Mouse (Mus musculus) midbrain, embryonic 10.5 days (tissue): Measurements from ENCODE around the gene Fam213a. TPM values are rescaled to one million over a fixed set of nuclear protein-coding genes. Genes with fewer than 3 reads are reported as not detected.

ENCODE experiments used
- DNase-seq: peaks from one replicate; pipeline ENCODE4 v3.0.0-alpha.2; 2017; ENCODE audit warnings: low spot score
- H3K27ac ChIP-seq: fragments of 300-500 bp; sonication (generic); replicated peaks from 2 replicates; pipeline ENCODE4 v1.5.1; 2016; ENCODE audit warnings: mild to moderate bottlenecking
- H3K27me3 ChIP-seq: fragments of 300-500 bp; sonication (generic); 2 replicates; pipeline ENCODE4 v1.6.1; 2016; ENCODE audit warnings: low read depth, mild to moderate bottlenecking; ENCODE audit not compliant: poor library complexity, severe bottlenecking
- H3K36me3 ChIP-seq: fragments of 300-500 bp; sonication (generic); 2 replicates; pipeline ENCODE4 v1.6.1; 2016; ENCODE audit warnings: mild to moderate bottlenecking, moderate library complexity
- H3K4me1 ChIP-seq: fragments of 300-500 bp; sonication (generic); 2 replicates; pipeline ENCODE4 v1.6.1; 2016
- H3K4me3 ChIP-seq: fragments of 300-500 bp; sonication (generic); 2 replicates; pipeline ENCODE4 v1.5.1; 2016; ENCODE audit warnings: mild to moderate bottlenecking, moderate library complexity
- H3K9me3 ChIP-seq: fragments of 300-500 bp; sonication (generic); replicated peaks from 2 replicates; pipeline ENCODE4 v1.6.1; 2016; ENCODE audit warnings: mild to moderate bottlenecking
- WGBS: fragments of 180-500 bp; shearing (Covaris S2); methylation state at CpG from one replicate; pipeline ENCODE4 v1.1.7; 2016; 5-methylcytosine and 5-hydroxymethylcytosine counted together
- polyA plus RNA-seq: library from polyadenylated mRNA; unstranded; fragments of >200 nt; fragmentation: Nextera tagmentation; extraction: Ambion mirVana; gene quantifications from 2 replicates; pipeline ENCODE4 v1.2.1, GENCODE M21; 2016

The Fam213a gene
- polyA plus RNA-seq, 1 experiment from 2014 or later = 46.5 TPM

GRCm38 (mm10) chr14:41021246-41021645 lies 7.7 kb upstream of the Fam213a start:
- H3K9me3 ChIP-seq = no peaks in the 10 kb centered on the region
- no peak for DNase-seq
- H3K36me3 ChIP-seq = no peaks in the 10 kb centered on the region
- no peak overlapping the region for H3K27ac ChIP-seq
- no peaks in the 10 kb centered on the region for H3K4me1 ChIP-seq
- no peak overlapping the region for H3K4me3 ChIP-seq
- no peaks in the 10 kb centered on the region for H3K27me3 ChIP-seq
- WGBS = 87% methylated on average over 3 of the region's 3 CpGs

GRCm38 (mm10) chr14:41017460-41017859 lies 3.9 kb upstream of the Fam213a start:
- H3K4me1 ChIP-seq = peaks cover 16% of the 10 kb centered on the region
- H3K4me3 ChIP-seq = no peak overlapping the region
- 86% methylated on average over 5 of the region's 5 CpGs for WGBS
- no peak overlapping the region for H3K27ac ChIP-seq
- H3K36me3 ChIP-seq = no peaks in the 10 kb centered on the region
- DNase-seq = no peak
- H3K9me3 ChIP-seq = no peaks in the 10 kb centered on the region
- no peaks in the 10 kb centered on the region for H3K27me3 ChIP-seq

- WGBS = 77% methylated on average over 5 of the region's 5 CpGs
- no peak for DNase-seq
- H3K27ac ChIP-seq = no peak overlapping the region
- H3K4me1 ChIP-seq = peaks cover 16% of the 10 kb centered on the region
- H3K4me3 ChIP-seq = no peak overlapping the region
- H3K9me3 ChIP-seq = no peaks in the 10 kb centered on the region
- H3K36me3 ChIP-seq = no peaks in the 10 kb centered on the region
- no peaks in the 10 kb centered on the region for H3K27me3 ChIP-seq
Measured at GRCm38 (mm10) chr14:41014701-41015240, 1.2 kb upstream of the Fam213a start.

- Histone ChIP-seq H3K4me1 (peaks cover 17% of the 10 kb centered on the region), H3K27me3 (no peaks in the 10 kb centered on the region), H3K9me3 (no peaks in the 10 kb centered on the region), H3K36me3 (no peaks in the 10 kb centered on the region), H3K27ac (peak overlapping the region; percentile 87), H3K4me3 (peak overlapping the region; percentile 72)
- WGBS = 24% methylated on average over 9 of the region's 9 CpGs
- no peak for DNase-seq
Measured at GRCm38 (mm10) chr14:41013143-41013542, 445 bp downstream of the Fam213a start.

GRCm38 (mm10) chr14:41011916-41012315 lies 1.7 kb downstream of the Fam213a start:
- H3K4me1 ChIP-seq = peaks cover 26% of the 10 kb centered on the region
- H3K9me3 ChIP-seq = no peaks in the 10 kb centered on the region
- DNase-seq = no peak
- WGBS = 89% methylated on average over 3 of the region's 3 CpGs
- H3K36me3 ChIP-seq = no peaks in the 10 kb centered on the region
- no peaks in the 10 kb centered on the region for H3K27me3 ChIP-seq
- no peak overlapping the region for H3K27ac ChIP-seq
- no peak overlapping the region for H3K4me3 ChIP-seq

GRCm38 (mm10) chr14:41008138-41008537 lies 5.5 kb downstream of the Fam213a start:
- Histone ChIP-seq H3K4me3 (no peak overlapping the region), H3K4me1 (peaks cover 36% of the 10 kb centered on the region), H3K27ac (peak overlapping the region; percentile 38; the same call in 1 of the 2 replicates), H3K36me3 (no peaks in the 10 kb centered on the region), H3K9me3 (no peaks in the 10 kb centered on the region), H3K27me3 (0 out of 2 replicates have a peak, but pooled peaks cover 4% of the 10 kb centered on the region)
- whole genome bisulfite sequencing = 65% methylated on average over 2 of the region's 2 CpGs
- DNase-seq = no peak

- no peaks in the 10 kb centered on the region for H3K9me3 ChIP-seq
- peak overlapping the region; percentile 38; the same call in 1 of the 2 replicates for H3K27ac ChIP-seq
- H3K4me3 ChIP-seq = no peak overlapping the region
- peaks cover 34% of the 10 kb centered on the region for H3K4me1 ChIP-seq
- WGBS = 38% methylated on average over 5 of the region's 5 CpGs
- no peaks in the 10 kb centered on the region for H3K36me3 ChIP-seq
- H3K27me3 ChIP-seq = 0 out of 2 replicates have a peak, but pooled peaks cover 5% of the 10 kb centered on the region
- DNase-seq = no peak
Measured at GRCm38 (mm10) chr14:41007641-41008040, 5.9 kb downstream of the Fam213a start.

- Histone ChIP-seq H3K4me1 (peaks cover 34% of the 10 kb centered on the region), H3K27ac (no peak overlapping the region), H3K9me3 (no peaks in the 10 kb centered on the region), H3K4me3 (no peak overlapping the region), H3K36me3 (no peaks in the 10 kb centered on the region), H3K27me3 (0 out of 2 replicates have a peak, but pooled peaks cover 5% of the 10 kb centered on the region)
- no peak for DNase-seq
- 66% methylated on average over 3 of the region's 3 CpGs for WGBS
Measured at GRCm38 (mm10) chr14:41006899-41007298, 6.7 kb downstream of the Fam213a start.

GRCm38 (mm10) chr14:41006263-41006662 lies 7.3 kb downstream of the Fam213a start:
- Histone ChIP-seq H3K27ac (no peak overlapping the region), H3K27me3 (0 out of 2 replicates have a peak, but pooled peaks cover 5% of the 10 kb centered on the region), H3K4me1 (peaks cover 34% of the 10 kb centered on the region), H3K4me3 (no peak overlapping the region), H3K36me3 (peaks cover 6% of the 10 kb centered on the region; the same call in 1 of the 2 replicates), H3K9me3 (no peaks in the 10 kb centered on the region)
- WGBS = 91% methylated on average over 10 of the region's 10 CpGs
- DNase-seq = no peak

- Histone ChIP-seq H3K27ac (no peak overlapping the region), H3K4me3 (no peak overlapping the region), H3K9me3 (no peaks in the 10 kb centered on the region), H3K4me1 (peaks cover 34% of the 10 kb centered on the region), H3K36me3 (peaks cover 10% of the 10 kb centered on the region; the same call in 1 of the 2 replicates), H3K27me3 (0 out of 2 replicates have a peak, but pooled peaks cover 5% of the 10 kb centered on the region)
- DNase-seq = no peak
- WGBS = 85% methylated on average over 9 of the region's 9 CpGs
Measured at GRCm38 (mm10) chr14:41005716-41006115, 7.9 kb downstream of the Fam213a start.

- 10% methylated on average over 22 of the region's 22 CpGs for WGBS
- peak overlapping the region; percentile 34 for H3K4me3 ChIP-seq
- no peaks in the 10 kb centered on the region for H3K9me3 ChIP-seq
- H3K36me3 ChIP-seq = peaks cover 15% of the 10 kb centered on the region; the same call in 1 of the 2 replicates
- 0 out of 2 replicates have a peak, but pooled peaks cover 5% of the 10 kb centered on the region for H3K27me3 ChIP-seq
- peaks cover 34% of the 10 kb centered on the region for H3K4me1 ChIP-seq
- peak; percentile 37 for DNase-seq
- peak overlapping the region; percentile 63 for H3K27ac ChIP-seq
Measured at GRCm38 (mm10) chr14:41004201-41005141, 9.1 kb downstream of the Fam213a start.

GRCm38 (mm10) chr14:41001576-41001975 lies 12.0 kb downstream of the Fam213a start:
- DNase-seq = no peak
- H3K27me3 ChIP-seq = 0 out of 2 replicates have a peak, but pooled peaks cover 5% of the 10 kb centered on the region
- peaks cover 25% of the 10 kb centered on the region for H3K4me1 ChIP-seq
- H3K36me3 ChIP-seq = peaks cover 40% of the 10 kb centered on the region
- no peaks in the 10 kb centered on the region for H3K9me3 ChIP-seq
- H3K4me3 ChIP-seq = no peak overlapping the region
- H3K27ac ChIP-seq = no peak overlapping the region
- WGBS = 86% methylated on average over 5 of the region's 5 CpGs
